Mouse (Mus musculus) retina, embryonic 14.5 days (tissue): Measurements from ENCODE around the gene Fem1a.

Experiments used
- DNase-seq: peaks from one replicate; pipeline ENCODE4 v3.0.0-alpha.2; 2015; ENCODE audit warnings: low spot score

Gene Fem1a

GRCm38 (mm10) chr17:56256239-56256881, at the start of gene Fem1a:
Gene Fem1a, plus strand, starts transcription at chr17:56256810.
- peak; percentile 99 for DNase-seq

GRCm38 (mm10) chr17:56206986-56207674, 49.5 kb upstream of the Fem1a start:
- DNase-seq, result no peak

GRCm38 (mm10) chr17:56207963-56208530, 48.6 kb upstream of the Fem1a start:
- no peak for DNase-seq

GRCm38 (mm10) chr17:56208821-56209220, 47.8 kb upstream of the Fem1a start:
- DNase-seq, result no peak

GRCm38 (mm10) chr17:56211090-56211489, 45.5 kb upstream of the Fem1a start:
- DNase-seq, result no peak

GRCm38 (mm10) chr17:56212676-56213075, 43.9 kb upstream of the Fem1a start:
- DNase-seq, result no peak

- DNase-seq, result no peak
Observed at GRCm38 (mm10) chr17:56214229-56214628, 42.4 kb upstream of the Fem1a start.

GRCm38 (mm10) chr17:56217670-56218069, 38.9 kb upstream of the Fem1a start:
- no peak for DNase-seq

GRCm38 (mm10) chr17:56218377-56219191, 38.0 kb upstream of the Fem1a start, which contains the start of gene Dpp9:
Gene Dpp9, minus strand, starts transcription at chr17:56218905.
- peak; percentile 93 for DNase-seq

- no peak for DNase-seq
Observed at GRCm38 (mm10) chr17:56219251-56219650, 37.4 kb upstream of the Fem1a start.

GRCm38 (mm10) chr17:56219805-56220204, 36.8 kb upstream of the Fem1a start:
- no peak for DNase-seq

- DNase-seq, result no peak
Observed at GRCm38 (mm10) chr17:56224916-56225315, 31.7 kb upstream of the Fem1a start.

- no peak for DNase-seq
Observed at GRCm38 (mm10) chr17:56226566-56226965, 30.0 kb upstream of the Fem1a start.

GRCm38 (mm10) chr17:56229943-56230342, 26.7 kb upstream of the Fem1a start:
- DNase-seq, result no peak

GRCm38 (mm10) chr17:56233389-56233788, 23.2 kb upstream of the Fem1a start:
- no peak for DNase-seq

GRCm38 (mm10) chr17:56233818-56234469, 22.7 kb upstream of the Fem1a start:
- DNase-seq, result peak; percentile 95

GRCm38 (mm10) chr17:56241541-56242401, 14.8 kb upstream of the Fem1a start:
- peak; percentile 92 for DNase-seq

GRCm38 (mm10) chr17:56245608-56246007, 11.0 kb upstream of the Fem1a start:
- no peak for DNase-seq

GRCm38 (mm10) chr17:56251136-56251829, 5.3 kb upstream of the Fem1a start:
- peak; percentile 82 for DNase-seq

- DNase-seq, result no peak
Observed at GRCm38 (mm10) chr17:56254695-56255094, 1.9 kb upstream of the Fem1a start.
